Mouse (Mus musculus) layer of hippocampus, adult 9-11 months (tissue): ENCODE results near the gene Dnmt3b.
A peak's percentile ranks its signal among the peaks of the same experiment; 100 is the strongest.
"Not testable (repeated sequence)": the region's sequence is repeated elsewhere in the genome, so short reads cannot be mapped to it uniquely, and the experiment has no call there.

Experiments used
- DNase-seq: peaks from one replicate; pipeline ENCODE4 v3.0.0; 2022

Dnmt3b gene

DNA sequence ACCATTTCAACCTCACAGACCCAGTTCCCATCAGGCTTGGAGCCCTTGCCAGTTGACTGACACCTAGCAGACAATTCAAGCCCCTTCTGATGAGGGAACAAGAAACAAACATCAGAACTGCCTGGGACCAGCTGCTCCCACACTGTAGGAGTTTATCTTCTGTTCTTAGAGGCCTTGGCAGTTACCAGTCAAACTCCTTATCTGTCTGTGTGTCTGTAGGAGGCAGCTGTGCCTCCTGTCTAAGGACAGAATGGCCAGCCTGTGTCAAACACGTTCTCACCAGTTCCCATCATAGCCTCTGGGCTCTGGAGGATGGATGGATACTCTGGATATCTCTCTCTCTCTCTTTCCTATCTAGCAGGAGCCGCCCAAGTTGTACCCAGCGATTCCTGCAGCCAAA lies 68.6 kb downstream of the Dnmt3b start:
- DNase-seq, result not testable (repeated sequence)

GRCm38 (mm10) chr2:153723098-153723497 lies 73.8 kb downstream of the Dnmt3b start:
- DNase-seq, result no peak

DNA sequence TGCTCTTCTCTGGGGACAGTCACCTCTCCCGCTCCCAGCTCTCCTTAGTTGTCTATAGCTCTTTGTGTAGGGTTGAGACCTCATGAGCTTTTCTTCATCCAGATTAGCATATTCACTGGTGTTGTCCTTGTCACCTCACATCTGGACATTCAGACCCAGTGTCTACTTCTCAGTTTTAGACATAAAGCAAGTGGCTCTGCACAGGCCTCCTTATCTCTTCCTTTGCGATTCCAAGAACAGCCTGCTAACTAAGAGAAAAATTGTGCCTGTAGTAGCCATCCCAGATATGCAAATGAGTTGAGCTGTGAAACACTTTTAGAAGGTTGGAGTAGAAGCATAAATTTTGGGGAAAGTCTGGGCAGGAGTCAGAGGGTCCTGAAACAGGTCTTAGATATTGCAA lies 75.2 kb downstream of the Dnmt3b start:
- no peak for DNase-seq

DNA sequence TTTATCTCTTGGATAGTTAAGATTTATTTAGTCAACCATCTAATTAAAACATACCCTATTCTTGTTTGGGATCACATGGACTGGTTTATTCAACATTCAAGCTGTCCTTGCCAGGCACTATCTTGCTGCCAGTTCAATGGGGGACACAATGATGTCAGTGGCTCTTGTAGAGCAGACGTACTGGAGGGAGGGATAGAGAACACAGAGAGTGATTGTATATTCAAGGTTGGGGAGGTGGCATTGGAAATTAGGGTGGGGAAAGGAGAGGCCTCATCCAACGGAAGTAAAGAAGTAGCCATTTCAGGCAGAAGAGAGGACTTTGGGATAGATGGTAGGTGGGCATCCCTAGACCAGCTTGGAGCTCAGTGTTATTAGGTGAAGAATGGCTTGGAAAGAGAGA lies 75.6 kb downstream of the Dnmt3b start:
- peak; percentile 13 for DNase-seq

DNA sequence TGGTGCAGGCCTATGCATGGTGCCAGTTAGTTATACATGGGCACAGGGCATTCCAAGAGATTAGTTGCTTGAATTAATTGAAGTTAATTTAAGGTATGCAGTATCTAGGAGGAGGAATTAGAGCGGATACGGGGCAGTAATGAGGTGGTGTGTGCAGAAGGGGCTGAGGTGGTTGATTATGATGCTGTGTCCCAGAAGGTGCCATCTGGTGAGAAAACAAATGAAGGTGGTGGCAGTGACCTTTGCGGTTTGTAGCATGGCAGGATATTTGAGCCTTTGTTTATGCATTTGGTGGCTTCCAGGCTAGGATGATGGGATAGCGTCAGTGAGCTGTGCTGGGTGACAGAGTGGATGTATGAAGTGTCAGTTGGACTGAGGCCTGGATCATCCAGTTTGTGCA lies 76.0 kb downstream of the Dnmt3b start:
- DNase-seq, result no peak

DNA sequence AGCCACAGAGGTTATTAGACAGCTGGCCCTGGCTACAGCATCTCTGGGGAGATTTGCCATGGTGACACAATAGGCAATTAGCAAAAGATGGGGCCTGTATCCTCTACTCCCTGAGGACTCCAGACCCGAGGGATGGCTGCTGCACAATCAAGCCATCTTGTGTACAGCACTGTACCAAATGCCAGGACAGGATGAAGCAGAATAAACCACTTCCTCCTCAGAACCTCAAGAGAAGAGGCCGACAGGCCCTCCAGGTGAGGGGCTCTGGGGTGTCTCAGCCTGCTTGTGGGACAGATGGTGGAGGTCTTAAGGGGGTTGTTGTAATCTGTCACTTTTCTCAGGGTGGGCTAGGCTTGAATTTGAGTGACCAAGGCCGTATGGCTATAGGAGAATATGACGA lies 84.8 kb downstream of the Dnmt3b start:
- no peak for DNase-seq
